Mouse (Mus musculus): ENCODE data around the gene Calm5.

GRCm38 (mm10) chr13:3822105-3822504 is 31.9 kb upstream of the Calm5 start:
- no peak for TF ChIP-seq GATA1 (IDR thresholded peaks at IDR 0.05; ENCODE audit: low read length)
- no peak for TF ChIP-seq TAL1 (IDR thresholded peaks at IDR 0.05; ENCODE audit: low read length)

Data from erythroblast, embryonic 14.5 days (primary cell).